Mouse (Mus musculus): ENCODE data around the gene Irx1.
A peak's percentile ranks its signal among the peaks of the same experiment; 100 is the strongest.

The Irx1 gene

GRCm38 (mm10) chr13:71963356-71964351, at the start of gene Irx1:
Gene Irx1, minus strand, starts transcription at chr13:71963723.
- DNase-seq (ENCODE audit: low read depth, low spot score) = peak; percentile 76

- DNase-seq (ENCODE audit: low read depth, low spot score) = no peak
Observed at GRCm38 (mm10) chr13:71979932-71980655, 16.6 kb upstream of the Irx1 start.

- DNase-seq (ENCODE audit: low read depth, low spot score) = no peak
Observed at GRCm38 (mm10) chr13:71975753-71976152, 12.2 kb upstream of the Irx1 start.

GRCm38 (mm10) chr13:71968286-71968685, 4.8 kb upstream of the Irx1 start:
- DNase-seq (ENCODE audit: low read depth, low spot score) = peak; percentile 27

GRCm38 (mm10) chr13:71967341-71968250, 4.1 kb upstream of the Irx1 start:
- DNase-seq (ENCODE audit: low read depth, low spot score) = no peak

GRCm38 (mm10) chr13:71966631-71967030, 3.1 kb upstream of the Irx1 start:
- DNase-seq (ENCODE audit: low read depth, low spot score) = no peak

- DNase-seq (ENCODE audit: low read depth, low spot score) = no peak
Observed at GRCm38 (mm10) chr13:71964366-71964765, 843 bp upstream of the Irx1 start.

- DNase-seq (ENCODE audit: low read depth, low spot score) = peak; percentile 35
Observed at GRCm38 (mm10) chr13:71962661-71963355, 715 bp downstream of the Irx1 start.

- peak; percentile 45 for DNase-seq (ENCODE audit: low read depth, low spot score)
Observed at GRCm38 (mm10) chr13:71961891-71962660, 1.4 kb downstream of the Irx1 start.

- no peak for DNase-seq (ENCODE audit: low read depth, low spot score)
Observed at GRCm38 (mm10) chr13:71960846-71961735, 2.4 kb downstream of the Irx1 start.

GRCm38 (mm10) chr13:71960277-71960672, 3.2 kb downstream of the Irx1 start:
- peak; percentile 24 for DNase-seq (ENCODE audit: low read depth, low spot score)

GRCm38 (mm10) chr13:71959361-71960276, 3.9 kb downstream of the Irx1 start:
- peak; percentile 60 for DNase-seq (ENCODE audit: low read depth, low spot score)

GRCm38 (mm10) chr13:71958651-71959050, 4.9 kb downstream of the Irx1 start:
- peak; percentile 29 for DNase-seq (ENCODE audit: low read depth, low spot score)

GRCm38 (mm10) chr13:71957811-71958351, 5.6 kb downstream of the Irx1 start:
- DNase-seq (ENCODE audit: low read depth, low spot score) = no peak

- peak; percentile 29 for DNase-seq (ENCODE audit: low read depth, low spot score)
Observed at GRCm38 (mm10) chr13:71957147-71957546, 6.4 kb downstream of the Irx1 start.

- peak; percentile 69 for DNase-seq (ENCODE audit: low read depth, low spot score)
Observed at GRCm38 (mm10) chr13:71956481-71956880, 7.0 kb downstream of the Irx1 start.

- DNase-seq (ENCODE audit: low read depth, low spot score) = no peak
Observed at GRCm38 (mm10) chr13:71951966-71952365, 11.6 kb downstream of the Irx1 start.

GRCm38 (mm10) chr13:71949859-71950258, 13.7 kb downstream of the Irx1 start:
- no peak for DNase-seq (ENCODE audit: low read depth, low spot score)
